Mouse (Mus musculus) heart, postnatal 4 days (tissue): ENCODE data around the gene Lmf1. TPM values are rescaled to one million over a fixed set of nuclear protein-coding genes. Genes with fewer than 3 reads are reported as not detected.

Source experiments
- DNase-seq: peaks from one replicate; pipeline ENCODE4 v3.0.0; 2021
- total RNA-seq, 2 experiments: library from RNA; stranded (reverse); gene quantifications; 2 replicates each; pipeline ENCODE4 v1.2.3; 2021

The Lmf1 gene
- total RNA-seq, 2 experiments from 2014 or later, result 26.2 to 27.6 TPM

GRCm38 (mm10) chr17:25608137-25608785 is 29.4 kb downstream of the Lmf1 start:
- DNase-seq, result no peak

GRCm38 (mm10) chr17:25608821-25609505 is 30.1 kb downstream of the Lmf1 start:
- DNase-seq, result no peak

GRCm38 (mm10) chr17:25609506-25609828 is 30.6 kb downstream of the Lmf1 start:
- no peak for DNase-seq

GRCm38 (mm10) chr17:25610151-25610550 is 31.3 kb downstream of the Lmf1 start:
- peak; percentile 70 for DNase-seq

GRCm38 (mm10) chr17:25612537-25612936 is 33.7 kb downstream of the Lmf1 start:
- no peak for DNase-seq

GRCm38 (mm10) chr17:25613323-25613722 is 34.4 kb downstream of the Lmf1 start:
- no peak for DNase-seq

GRCm38 (mm10) chr17:25614723-25615510 is 36.0 kb downstream of the Lmf1 start:
- DNase-seq, result no peak

- peak; percentile 58 for DNase-seq
Observed at GRCm38 (mm10) chr17:25618508-25619056, 39.7 kb downstream of the Lmf1 start.

- no peak for DNase-seq
Observed at GRCm38 (mm10) chr17:25623441-25623840, 44.6 kb downstream of the Lmf1 start.

- no peak for DNase-seq
Observed at GRCm38 (mm10) chr17:25623935-25624334, 45.0 kb downstream of the Lmf1 start.

GRCm38 (mm10) chr17:25624446-25625119 is 45.7 kb downstream of the Lmf1 start:
- DNase-seq, result no peak

GRCm38 (mm10) chr17:25625282-25625681 is 46.4 kb downstream of the Lmf1 start:
- no peak for DNase-seq

GRCm38 (mm10) chr17:25626196-25627043 is 47.5 kb downstream of the Lmf1 start:
- DNase-seq, result peak; percentile 15

GRCm38 (mm10) chr17:25630313-25630712 is 51.4 kb downstream of the Lmf1 start:
- no peak for DNase-seq

- DNase-seq, result peak; percentile 61
Observed at GRCm38 (mm10) chr17:25634070-25634469, 55.2 kb downstream of the Lmf1 start.

- DNase-seq, result no peak
Observed at GRCm38 (mm10) chr17:25635387-25635786, 56.5 kb downstream of the Lmf1 start.

- no peak for DNase-seq
Observed at GRCm38 (mm10) chr17:25635806-25636205, 56.9 kb downstream of the Lmf1 start.

- DNase-seq, result no peak
Observed at GRCm38 (mm10) chr17:25637986-25638385, 59.1 kb downstream of the Lmf1 start.

GRCm38 (mm10) chr17:25638442-25638841 is 59.6 kb downstream of the Lmf1 start:
- no peak for DNase-seq

- no peak for DNase-seq
Observed at GRCm38 (mm10) chr17:25640956-25641355, 62.1 kb downstream of the Lmf1 start.

GRCm38 (mm10) chr17:25642032-25642431 is 63.1 kb downstream of the Lmf1 start:
- DNase-seq, result peak; percentile 29
